Mouse (Mus musculus) heart, postnatal 0 days (tissue): ENCODE measurements around the gene Dlx4.

Experiments used
- CTCF ChIP-seq: IDR thresholded peaks from 2 replicates; pipeline ENCODE4 v1.5.1; 2016; ENCODE audit warnings: antibody characterized with exemption, control low read depth, low read depth
- EP300 ChIP-seq: IDR thresholded peaks from 2 replicates; pipeline ENCODE4 v1.6.1; 2016; ENCODE audit warnings: antibody characterized with exemption, low read depth

- TF ChIP-seq CTCF (no peak), EP300 (no peak)
Observed at GRCm38 (mm10) chr11:95165857-95166256, 19.8 kb upstream of the Dlx4 start.
